Mouse (Mus musculus) stomach, embryonic 15.5 days (tissue): ENCODE data around the gene Cpsf7. TPM values are rescaled to one million over a fixed set of nuclear protein-coding genes. Genes with fewer than 3 reads are reported as not detected.
"Not testable (repeated sequence)": the region's sequence is repeated elsewhere in the genome, so short reads cannot be mapped to it uniquely, and the experiment has no call there.

Experiments used
- ATAC-seq: fragments of 200-750 bp; cut with Nextera tagmentation; 2 replicates; pipeline ENCODE4 v1.8.0; 2017; ENCODE audit warnings: low read depth, moderate number of reproducible peaks, moderate TSS enrichment; ENCODE audit not compliant: insufficient read depth, low FRiP score
- H3K27ac ChIP-seq: fragments of 300-500 bp; sonication (generic); 2 replicates; pipeline ENCODE4 v1.5.1; 2015; ENCODE audit warnings: mild to moderate bottlenecking, inconsistent platforms
- H3K27me3 ChIP-seq: fragments of 300-500 bp; sonication (generic); replicated peaks from 2 replicates; pipeline ENCODE4 v1.6.1; 2015; ENCODE audit warnings: inconsistent platforms
- H3K36me3 ChIP-seq: fragments of 300-500 bp; sonication (generic); 2 replicates; pipeline ENCODE4 v1.6.1; 2015; ENCODE audit warnings: inconsistent platforms
- H3K4me1 ChIP-seq: fragments of 300-500 bp; sonication (generic); 2 replicates; pipeline ENCODE4 v1.6.1; 2015; ENCODE audit warnings: inconsistent platforms
- H3K4me2 ChIP-seq: fragments of 300-500 bp; sonication (generic); 2 replicates; pipeline ENCODE4 v1.6.1; 2015; ENCODE audit warnings: mild to moderate bottlenecking, inconsistent platforms
- H3K4me3 ChIP-seq: fragments of 300-500 bp; sonication (generic); replicated peaks from 2 replicates; pipeline ENCODE4 v1.5.1; 2015; ENCODE audit warnings: inconsistent platforms
- H3K9ac ChIP-seq: fragments of 300-500 bp; sonication (generic); 2 replicates; pipeline ENCODE4 v1.6.1; 2015; ENCODE audit warnings: inconsistent platforms
- H3K9me3 ChIP-seq: fragments of 300-500 bp; sonication (generic); 2 replicates; pipeline ENCODE4 v1.6.1; 2016; ENCODE audit warnings: inconsistent platforms
- WGBS: fragments of 180-500 bp; shearing (Covaris S2); methylation state at CpG from one replicate; pipeline ENCODE4 v1.1.7; 2015; 5-methylcytosine and 5-hydroxymethylcytosine counted together
- polyA plus RNA-seq: library from polyadenylated mRNA; unstranded; fragments of >200 nt; fragmentation: Nextera tagmentation; extraction: Ambion mirVana; gene quantifications from 2 replicates; pipeline ENCODE4 v1.2.1, GENCODE M21; 2015

The Cpsf7 gene
- polyA plus RNA-seq, 1 experiment from 2014 or later, result 30.8 TPM

DNA sequence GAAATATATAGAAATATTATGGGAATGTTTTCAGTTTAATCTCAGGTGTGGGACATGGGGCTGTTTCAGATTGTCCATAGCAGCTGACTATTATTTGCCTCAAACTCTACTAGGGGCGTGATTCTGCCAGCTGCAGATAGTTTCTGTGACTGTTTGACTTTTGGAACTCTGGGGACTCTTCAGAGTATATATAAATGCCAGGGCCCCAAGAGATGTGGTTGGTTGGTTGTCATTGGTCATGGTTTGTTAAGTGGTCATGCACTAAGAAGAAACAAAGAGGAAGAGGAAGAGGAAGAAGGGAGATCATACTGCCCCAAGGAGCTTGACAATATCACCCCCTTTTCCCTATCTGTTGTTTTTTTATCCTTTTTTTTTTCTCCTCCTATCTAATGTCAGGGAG lies 3.1 kb upstream of the Cpsf7 start:
- ATAC-seq, result no peak
- peaks cover 14% of the 10 kb centered on the region for H3K4me1 ChIP-seq
- H3K9ac ChIP-seq, result no peak overlapping the region
- H3K4me2 ChIP-seq, result no peak overlapping the region
- no peak overlapping the region for H3K27ac ChIP-seq
- H3K9me3 ChIP-seq, result no peaks in the 10 kb centered on the region
- 73% methylated on average over 1 of the region's 1 CpGs for WGBS
- no peak overlapping the region for H3K4me3 ChIP-seq
- H3K36me3 ChIP-seq, result peaks cover 3% of the 10 kb centered on the region
- no peaks in the 10 kb centered on the region for H3K27me3 ChIP-seq

- no peak overlapping the region for H3K4me3 ChIP-seq
- no peak overlapping the region for H3K9ac ChIP-seq
- H3K36me3 ChIP-seq, result peaks cover 6% of the 10 kb centered on the region; the same call in 1 of the 2 replicates
- H3K4me1 ChIP-seq, result peaks cover 18% of the 10 kb centered on the region
- WGBS, result 70% methylated on average over 5 of the region's 5 CpGs
- no peaks in the 10 kb centered on the region for H3K9me3 ChIP-seq
- no peaks in the 10 kb centered on the region for H3K27me3 ChIP-seq
- peak overlapping the region; percentile 64; the same call in 1 of the 2 replicates for H3K4me2 ChIP-seq
- no peak for ATAC-seq
- H3K27ac ChIP-seq, result no peak overlapping the region
Observed at GRCm38 (mm10) chr19:10523483-10524080, 1.5 kb upstream of the Cpsf7 start.

- no peak for ATAC-seq
- Histone ChIP-seq H3K9ac (peak overlapping the region; percentile 52), H3K4me3 (peak overlapping the region; percentile 86), H3K36me3 (peaks cover 6% of the 10 kb centered on the region; the same call in 1 of the 2 replicates), H3K9me3 (no peaks in the 10 kb centered on the region), H3K4me1 (peaks cover 18% of the 10 kb centered on the region), H3K27me3 (no peaks in the 10 kb centered on the region), H3K4me2 (peak overlapping the region; percentile 64), H3K27ac (peak overlapping the region; percentile 97)
- WGBS, result under 1% methylated on average over 19 of the region's 19 CpGs
Observed at GRCm38 (mm10) chr19:10524784-10525105, 321 bp upstream of the Cpsf7 start.

DNA sequence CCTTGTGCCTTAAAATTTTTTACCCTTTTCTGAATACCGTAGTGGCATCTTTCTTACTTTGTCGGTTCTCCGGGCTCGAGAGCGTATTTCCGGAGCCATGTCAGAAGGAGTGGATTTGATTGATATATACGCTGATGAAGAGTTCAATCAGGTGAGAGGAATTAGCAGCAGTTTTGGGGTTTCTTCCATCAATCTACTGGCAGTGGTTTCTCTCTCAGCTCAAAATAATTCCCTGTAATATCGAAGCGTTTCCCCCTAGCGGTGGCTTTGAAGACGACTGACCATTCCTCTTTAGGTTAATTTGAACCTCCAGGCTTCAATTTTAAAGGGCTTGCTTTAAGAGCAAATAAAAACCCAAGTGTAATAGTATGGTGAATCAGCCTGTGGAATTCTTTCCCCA lies 844 bp downstream of the Cpsf7 start, which contains the start of gene Sdhaf2:
Sdhaf2 (minus strand) TSS at position 233 of the 400 bp plus-strand sequence.
- no peaks in the 10 kb centered on the region for H3K27me3 ChIP-seq
- peaks cover 18% of the 10 kb centered on the region for H3K4me1 ChIP-seq
- ATAC-seq, result no peak; the same call in 1 of the 2 replicates
- no peaks in the 10 kb centered on the region for H3K9me3 ChIP-seq
- WGBS, result under 1% methylated on average over 11 of the region's 11 CpGs
- peaks cover 15% of the 10 kb centered on the region for H3K36me3 ChIP-seq
- peak within 1 kb of the TSS; percentile 82 for H3K9ac ChIP-seq
- peak within 1 kb of the TSS; percentile 64 for H3K4me2 ChIP-seq
- peak within 1 kb of the TSS; percentile 86 for H3K4me3 ChIP-seq
- peak within 1 kb of the TSS; percentile 97 for H3K27ac ChIP-seq

- H3K4me1 ChIP-seq, result peaks cover 15% of the 10 kb centered on the region
- no peak overlapping the region for H3K27ac ChIP-seq
- H3K4me3 ChIP-seq, result no peak overlapping the region
- no peaks in the 10 kb centered on the region for H3K27me3 ChIP-seq
- ATAC-seq, result no peak
- H3K9me3 ChIP-seq, result no peaks in the 10 kb centered on the region
- WGBS, result 95% methylated on average over 1 of the region's 1 CpGs
- H3K9ac ChIP-seq, result no peak overlapping the region
- no peak overlapping the region for H3K4me2 ChIP-seq
- H3K36me3 ChIP-seq, result peaks cover 37% of the 10 kb centered on the region
Observed at GRCm38 (mm10) chr19:10530082-10530481, 5.0 kb downstream of the Cpsf7 start.

GRCm38 (mm10) chr19:10539454-10539853 lies 14.4 kb downstream of the Cpsf7 start:
- Histone ChIP-seq H3K4me1 (no peaks in the 10 kb centered on the region), H3K9ac (no peak overlapping the region), H3K4me2 (no peak overlapping the region), H3K27me3 (no peaks in the 10 kb centered on the region), H3K9me3 (no peaks in the 10 kb centered on the region), H3K4me3 (no peak overlapping the region), H3K27ac (no peak overlapping the region), H3K36me3 (peaks cover 61% of the 10 kb centered on the region)
- 91% methylated on average over 5 of the region's 5 CpGs for WGBS
- no peak for ATAC-seq

DNA sequence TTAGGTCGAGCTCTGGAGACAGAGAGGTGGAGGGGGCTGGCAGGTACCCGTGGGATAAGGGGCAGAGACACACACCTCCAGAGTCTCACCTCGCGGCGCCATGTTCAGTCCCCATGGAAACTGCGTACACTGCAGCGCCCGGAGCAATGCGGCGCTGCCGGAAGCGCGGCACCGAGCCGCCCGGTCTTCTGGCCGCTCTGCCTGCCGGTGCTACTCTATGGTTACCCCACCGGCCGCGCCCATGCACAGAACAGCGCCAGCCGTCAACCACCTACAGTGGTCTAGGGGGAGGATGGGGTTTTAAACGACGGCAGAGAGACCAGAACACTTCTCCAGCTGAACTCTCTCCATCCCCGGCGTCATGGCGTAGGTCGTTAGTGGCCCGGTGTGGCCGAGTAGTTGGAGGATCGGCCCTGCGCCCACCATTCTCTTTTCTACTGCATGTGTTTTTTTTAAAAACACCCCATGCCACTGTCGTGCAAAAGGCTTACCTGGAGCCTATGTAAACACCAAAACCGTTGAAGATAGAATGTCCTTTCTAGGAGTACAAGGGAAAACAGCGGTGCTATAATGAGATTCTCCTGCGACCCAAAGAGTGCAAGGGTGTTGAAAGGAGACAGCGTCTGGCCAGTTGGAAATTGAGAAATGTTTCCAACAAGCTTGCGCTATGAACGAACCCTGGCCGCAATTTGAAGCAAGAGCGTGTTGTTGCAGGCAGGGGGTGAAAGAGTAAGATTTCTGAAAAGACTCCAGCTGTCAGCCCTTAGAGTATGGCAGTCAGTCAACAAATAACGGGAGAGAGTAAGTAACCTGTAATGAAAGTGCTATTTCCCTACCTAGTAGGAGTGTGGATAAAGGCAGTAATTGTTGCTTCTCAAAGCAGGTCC lies 30.8 kb downstream of the Cpsf7 start, which contains the start of gene Tmem216:
Tmem216 (minus strand) TSS at position 615 of the 887 bp plus-strand sequence.
- ATAC-seq, result peak; percentile 99
- Histone ChIP-seq H3K4me3 (peak within 1 kb of the TSS; percentile 74), H3K27me3 (no peaks in the 10 kb centered on the region), H3K9ac (peak within 1 kb of the TSS; percentile 46), H3K36me3 (peaks cover 13% of the 10 kb centered on the region), H3K27ac (peak within 1 kb of the TSS; percentile 71), H3K4me1 (0 out of 2 replicates have a peak, but pooled peaks cover 7% of the 10 kb centered on the region), H3K9me3 (no peaks in the 10 kb centered on the region), H3K4me2 (peak within 1 kb of the TSS; percentile 65)
- WGBS, result under 1% methylated on average over 43 of the region's 43 CpGs

- 0 out of 2 replicates have a peak, but pooled peaks cover 2% of the 10 kb centered on the region for H3K36me3 ChIP-seq
- ATAC-seq, result no peak
- H3K27me3 ChIP-seq, result no peaks in the 10 kb centered on the region
- no peak overlapping the region for H3K9ac ChIP-seq
- no peak overlapping the region for H3K4me3 ChIP-seq
- no peaks in the 10 kb centered on the region for H3K9me3 ChIP-seq
- no peak overlapping the region for H3K27ac ChIP-seq
- WGBS, result 65% methylated on average over 2 of the region's 2 CpGs
- 0 out of 2 replicates have a peak, but pooled peaks cover 7% of the 10 kb centered on the region for H3K4me1 ChIP-seq
- H3K4me2 ChIP-seq, result no peak overlapping the region
Observed at GRCm38 (mm10) chr19:10557001-10557400, 31.9 kb downstream of the Cpsf7 start.

- H3K9me3 ChIP-seq, result no peaks in the 10 kb centered on the region
- no peak for ATAC-seq
- no peak overlapping the region for H3K4me3 ChIP-seq
- 83% methylated on average over 2 of the region's 2 CpGs for WGBS
- no peak overlapping the region for H3K9ac ChIP-seq
- H3K4me1 ChIP-seq, result 0 out of 2 replicates have a peak, but pooled peaks cover 7% of the 10 kb centered on the region
- no peaks in the 10 kb centered on the region for H3K36me3 ChIP-seq
- no peaks in the 10 kb centered on the region for H3K27me3 ChIP-seq
- no peak overlapping the region for H3K4me2 ChIP-seq
- no peak overlapping the region for H3K27ac ChIP-seq
Observed at GRCm38 (mm10) chr19:10557430-10557829, 32.4 kb downstream of the Cpsf7 start.

GRCm38 (mm10) chr19:10557837-10558375 lies 32.8 kb downstream of the Cpsf7 start:
- H3K4me1 ChIP-seq, ATAC-seq, H3K9me3 ChIP-seq, H3K4me2 ChIP-seq, H3K27me3 ChIP-seq, H3K27ac ChIP-seq, H3K4me3 ChIP-seq, H3K9ac ChIP-seq, H3K36me3 ChIP-seq: not testable (repeated sequence)
- WGBS, result 71% methylated on average over 4 of the region's 4 CpGs

DNA sequence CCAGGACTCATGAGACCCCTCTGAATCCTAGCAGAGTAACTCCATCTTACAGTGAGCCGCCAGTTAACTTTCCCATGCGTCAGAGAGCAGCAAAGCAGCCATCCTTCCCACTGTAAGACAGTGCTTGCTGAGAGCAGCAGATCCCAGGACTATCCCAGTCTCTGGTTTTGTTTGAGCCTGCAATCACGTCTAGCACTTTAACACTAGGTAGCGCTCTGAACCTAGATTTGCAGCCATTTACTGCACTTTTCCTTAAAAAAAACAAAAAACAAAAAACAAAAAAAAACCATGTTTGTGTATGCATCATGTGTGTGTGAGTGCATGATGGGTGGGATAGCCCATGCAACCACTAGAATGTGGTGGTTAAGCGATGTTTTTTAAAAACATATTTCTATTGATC lies 35.0 kb downstream of the Cpsf7 start:
- Histone ChIP-seq H3K4me2 (no peak overlapping the region), H3K4me3 (no peak overlapping the region), H3K9me3 (no peaks in the 10 kb centered on the region), H3K36me3 (no peaks in the 10 kb centered on the region), H3K27me3 (no peaks in the 10 kb centered on the region), H3K27ac (no peak overlapping the region), H3K4me1 (0 out of 2 replicates have a peak, but pooled peaks cover 4% of the 10 kb centered on the region), H3K9ac (no peak overlapping the region)
- WGBS, result 38% methylated on average over 5 of the region's 5 CpGs
- no peak for ATAC-seq
